Mouse (Mus musculus): ENCODE data around the gene Fam114a2. TPM values are rescaled to one million over a fixed set of nuclear protein-coding genes. Genes with fewer than 3 reads are reported as not detected.

The Fam114a2 gene
- polyA plus RNA-seq, 1 experiment = 40.2 TPM

GRCm38 (mm10) chr11:57550230-57550629 lies 31.8 kb upstream of the Fam114a2 start:
- WGBS = 94% methylated on average over 2 of the region's 2 CpGs

GRCm38 (mm10) chr11:57548618-57549550 lies 30.5 kb upstream of the Fam114a2 start:
- Histone ChIP-seq H3K27ac (ENCODE audit: control insufficient read depth, insufficient read depth, low read length) (no peak overlapping the region), H3K4me1 (replicated peaks; ENCODE audit: control insufficient read depth, insufficient read depth, low read length) (no peaks in the 10 kb centered on the region), H3K4me3 (ENCODE audit: control insufficient read depth, insufficient read depth, low read length) (no peak overlapping the region), H3K27me3 (ENCODE audit: control insufficient read depth, insufficient read depth, low read length) (no peaks in the 10 kb centered on the region), H3K36me3 (ENCODE audit: control insufficient read depth, insufficient read depth, low read length) (no peaks in the 10 kb centered on the region)
- TF ChIP-seq POLR2A (IDR thresholded peaks at IDR 0.05; ENCODE audit: control insufficient read depth, extremely low read depth, insufficient read depth, low read length, poor library complexity) (no peak), CTCF (IDR thresholded peaks at IDR 0.05; ENCODE audit: borderline replicate concordance, control insufficient read depth, extremely low read depth, insufficient read depth, low read length, poor library complexity) (peak; percentile 85)
- WGBS = 54% methylated on average over 18 of the region's 18 CpGs
- DNase-seq = peak; percentile 76

More at GRCm38 (mm10) chr11:57550230-57550629, 31.8 kb upstream of the Fam114a2 start:
- no peaks in the 10 kb centered on the region for H3K4me1 ChIP-seq (replicated peaks; ENCODE audit: control insufficient read depth, insufficient read depth, low read length)
- no peak overlapping the region for H3K27ac ChIP-seq (ENCODE audit: control insufficient read depth, insufficient read depth, low read length)
- H3K4me3 ChIP-seq (ENCODE audit: control insufficient read depth, insufficient read depth, low read length) = no peak overlapping the region
- no peak for TF ChIP-seq CTCF (IDR thresholded peaks at IDR 0.05; ENCODE audit: borderline replicate concordance, control insufficient read depth, extremely low read depth, insufficient read depth, low read length, poor library complexity)
- TF ChIP-seq POLR2A (IDR thresholded peaks at IDR 0.05; ENCODE audit: control insufficient read depth, extremely low read depth, insufficient read depth, low read length, poor library complexity) = no peak
- no peaks in the 10 kb centered on the region for H3K27me3 ChIP-seq (ENCODE audit: control insufficient read depth, insufficient read depth, low read length)
- no peak for DNase-seq
- H3K36me3 ChIP-seq (ENCODE audit: control insufficient read depth, insufficient read depth, low read length) = no peaks in the 10 kb centered on the region

- no peak for TF ChIP-seq CTCF (IDR thresholded peaks at IDR 0.05; ENCODE audit: borderline replicate concordance, control insufficient read depth, extremely low read depth, insufficient read depth, low read length, poor library complexity)
- TF ChIP-seq POLR2A (IDR thresholded peaks at IDR 0.05; ENCODE audit: control insufficient read depth, extremely low read depth, insufficient read depth, low read length, poor library complexity) = no peak
- 93% methylated on average over 2 of the region's 2 CpGs for WGBS
- no peaks in the 10 kb centered on the region for H3K27me3 ChIP-seq (ENCODE audit: control insufficient read depth, insufficient read depth, low read length)
- DNase-seq = no peak
- no peaks in the 10 kb centered on the region for H3K36me3 ChIP-seq (ENCODE audit: control insufficient read depth, insufficient read depth, low read length)
- H3K4me1 ChIP-seq (replicated peaks; ENCODE audit: control insufficient read depth, insufficient read depth, low read length) = no peaks in the 10 kb centered on the region
- H3K27ac ChIP-seq (ENCODE audit: control insufficient read depth, insufficient read depth, low read length) = no peak overlapping the region
- no peak overlapping the region for H3K4me3 ChIP-seq (ENCODE audit: control insufficient read depth, insufficient read depth, low read length)
Measured at GRCm38 (mm10) chr11:57540681-57541080, 22.3 kb upstream of the Fam114a2 start.

GRCm38 (mm10) chr11:57539841-57540418 lies 21.5 kb upstream of the Fam114a2 start:
- no peak overlapping the region for H3K4me3 ChIP-seq (ENCODE audit: control insufficient read depth, insufficient read depth, low read length)
- no peaks in the 10 kb centered on the region for H3K36me3 ChIP-seq (ENCODE audit: control insufficient read depth, insufficient read depth, low read length)
- H3K27me3 ChIP-seq (ENCODE audit: control insufficient read depth, insufficient read depth, low read length) = no peaks in the 10 kb centered on the region
- no peak overlapping the region for H3K27ac ChIP-seq (ENCODE audit: control insufficient read depth, insufficient read depth, low read length)
- no peak for TF ChIP-seq CTCF (IDR thresholded peaks at IDR 0.05; ENCODE audit: borderline replicate concordance, control insufficient read depth, extremely low read depth, insufficient read depth, low read length, poor library complexity)
- no peak for TF ChIP-seq POLR2A (IDR thresholded peaks at IDR 0.05; ENCODE audit: control insufficient read depth, extremely low read depth, insufficient read depth, low read length, poor library complexity)
- no peak for DNase-seq
- 91% methylated on average over 5 of the region's 5 CpGs for WGBS
- no peaks in the 10 kb centered on the region for H3K4me1 ChIP-seq (replicated peaks; ENCODE audit: control insufficient read depth, insufficient read depth, low read length)

DNA sequence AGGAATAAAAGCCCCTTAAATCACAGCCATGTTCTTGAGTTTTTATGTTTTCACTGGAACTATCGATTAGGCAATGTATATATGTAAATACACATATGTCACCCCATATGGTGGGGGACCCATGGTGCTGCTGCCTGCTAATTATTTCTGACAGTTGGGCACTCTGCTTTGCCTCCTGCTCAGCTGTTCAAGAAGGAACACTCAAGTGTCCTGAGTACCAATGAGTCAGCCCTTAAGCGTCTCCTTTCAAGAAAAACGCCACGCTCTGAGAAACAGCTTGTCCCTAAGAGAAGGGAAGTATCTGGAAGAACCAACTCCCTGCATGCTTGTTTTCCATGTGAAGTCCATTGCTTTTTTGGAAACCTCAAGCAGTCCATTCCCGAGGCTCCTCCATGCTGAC lies 17.5 kb upstream of the Fam114a2 start:
- H3K4me1 ChIP-seq (replicated peaks; ENCODE audit: control insufficient read depth, insufficient read depth, low read length) = no peaks in the 10 kb centered on the region
- TF ChIP-seq CTCF (IDR thresholded peaks at IDR 0.05; ENCODE audit: borderline replicate concordance, control insufficient read depth, extremely low read depth, insufficient read depth, low read length, poor library complexity) (no peak), POLR2A (IDR thresholded peaks at IDR 0.05; ENCODE audit: control insufficient read depth, extremely low read depth, insufficient read depth, low read length, poor library complexity) (no peak)
- H3K4me3 ChIP-seq (ENCODE audit: control insufficient read depth, insufficient read depth, low read length) = no peak overlapping the region
- DNase-seq = no peak
- H3K27ac ChIP-seq (ENCODE audit: control insufficient read depth, insufficient read depth, low read length) = no peak overlapping the region
- no peaks in the 10 kb centered on the region; the same call in 1 of the 2 replicates for H3K36me3 ChIP-seq (ENCODE audit: control insufficient read depth, insufficient read depth, low read length)
- H3K27me3 ChIP-seq (ENCODE audit: control insufficient read depth, insufficient read depth, low read length) = no peaks in the 10 kb centered on the region
- 98% methylated on average over 5 of the region's 5 CpGs for WGBS

DNA sequence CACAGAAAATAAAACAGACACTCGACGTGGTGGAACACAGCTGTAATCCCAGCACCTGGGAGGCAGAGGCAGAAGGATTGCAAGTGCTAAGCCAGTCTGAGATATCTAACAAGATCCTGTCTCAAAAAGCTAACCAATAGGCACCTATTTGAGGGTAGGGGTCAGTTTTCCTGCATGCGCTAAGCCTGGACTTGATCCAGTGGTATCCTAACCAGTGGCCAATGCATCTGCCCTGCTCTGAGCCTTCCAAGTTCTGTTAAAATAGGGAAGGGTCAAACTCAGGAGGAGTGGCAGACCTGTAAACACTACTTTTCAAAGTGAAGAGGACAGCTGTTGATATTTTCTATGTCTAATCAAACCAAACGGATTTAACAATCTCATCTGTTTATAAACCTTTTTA lies 13.9 kb upstream of the Fam114a2 start:
- 93% methylated on average over 4 of the region's 4 CpGs for WGBS
- no peaks in the 10 kb centered on the region for H3K4me1 ChIP-seq (replicated peaks; ENCODE audit: control insufficient read depth, insufficient read depth, low read length)
- TF ChIP-seq POLR2A (IDR thresholded peaks at IDR 0.05; ENCODE audit: control insufficient read depth, extremely low read depth, insufficient read depth, low read length, poor library complexity) = no peak
- no peak for TF ChIP-seq CTCF (IDR thresholded peaks at IDR 0.05; ENCODE audit: borderline replicate concordance, control insufficient read depth, extremely low read depth, insufficient read depth, low read length, poor library complexity)
- no peak overlapping the region for H3K27ac ChIP-seq (ENCODE audit: control insufficient read depth, insufficient read depth, low read length)
- no peak for DNase-seq
- H3K36me3 ChIP-seq (ENCODE audit: control insufficient read depth, insufficient read depth, low read length) = peaks cover 21% of the 10 kb centered on the region
- H3K4me3 ChIP-seq (ENCODE audit: control insufficient read depth, insufficient read depth, low read length) = no peak overlapping the region
- no peaks in the 10 kb centered on the region for H3K27me3 ChIP-seq (ENCODE audit: control insufficient read depth, insufficient read depth, low read length)
